Mouse (Mus musculus): Measurements from ENCODE around the gene Glis3.
A peak's percentile ranks its signal among the peaks of the same experiment; 100 is the strongest.

The Glis3 gene

DNA sequence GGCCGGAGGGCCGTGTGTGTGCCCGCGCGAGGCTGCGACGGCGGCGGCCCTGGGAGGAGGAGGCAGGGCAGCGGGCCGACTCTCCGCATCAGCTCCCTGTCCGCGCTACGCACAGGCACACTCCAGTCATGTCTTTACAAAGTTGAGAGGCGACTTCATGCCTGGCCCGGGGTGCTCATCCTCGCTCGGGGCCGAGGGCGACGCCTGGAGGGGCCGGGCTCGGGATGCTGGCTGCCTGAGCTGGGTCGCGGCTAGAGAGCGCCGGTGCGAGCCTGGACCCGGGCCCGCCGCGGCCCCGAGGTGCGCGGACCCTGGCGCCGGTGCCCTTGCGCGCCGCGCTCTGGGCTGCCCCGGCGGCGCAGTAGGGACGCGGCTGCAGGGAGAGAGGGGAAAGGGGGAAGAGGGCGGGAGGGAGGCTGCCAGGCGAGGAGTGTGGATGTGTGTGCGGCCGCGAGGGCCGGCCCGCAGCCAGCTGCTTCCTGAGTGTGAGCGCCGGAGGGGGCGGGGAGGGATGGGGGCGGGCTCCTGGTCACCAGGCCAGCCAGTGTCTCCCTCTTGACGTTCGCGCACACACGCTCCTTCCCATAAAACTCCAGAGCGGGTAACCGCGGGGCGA is at the start of gene Glis3:
TSS of gene Glis3 (minus strand) at position 302 of the 616 bp plus-strand sequence.
- DNase-seq (ENCODE audit: low spot score) = peak; percentile 39

DNA sequence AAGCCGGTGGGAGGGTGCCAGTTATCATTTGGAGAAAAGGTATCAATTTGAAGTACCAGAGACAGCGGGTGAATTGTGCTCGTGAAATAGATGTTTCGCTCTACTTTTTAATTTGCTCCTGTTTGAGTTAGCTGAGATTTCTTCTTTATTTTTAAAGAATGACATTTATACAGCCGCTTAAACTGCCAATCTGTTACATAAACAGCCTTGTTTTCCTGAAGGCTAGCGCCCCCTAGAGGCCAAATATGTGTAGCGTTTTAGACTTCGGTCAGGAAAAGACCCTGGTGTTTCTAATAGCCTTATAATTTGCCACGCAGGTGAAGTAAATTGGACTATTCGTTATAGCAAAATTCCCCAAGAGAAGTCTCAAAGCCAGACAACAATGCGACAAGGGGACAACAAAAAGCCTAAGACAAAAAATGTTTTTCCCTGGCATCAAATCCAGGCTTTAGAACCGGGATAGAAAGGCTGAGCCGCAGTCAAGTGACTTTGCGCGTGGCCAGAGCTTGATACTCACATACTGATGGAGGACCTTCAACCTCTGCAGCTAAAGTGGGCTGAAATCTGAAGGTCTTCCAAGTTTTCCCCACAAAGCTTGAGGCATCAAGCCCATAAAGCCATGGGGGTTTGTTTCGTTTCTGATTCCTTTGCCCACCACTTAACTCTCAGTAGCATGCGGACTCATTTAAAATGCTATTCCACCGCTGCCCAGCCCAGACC is 46.4 kb upstream of the Glis3 start:
- peak; percentile 55 for DNase-seq (ENCODE audit: low spot score)

DNA sequence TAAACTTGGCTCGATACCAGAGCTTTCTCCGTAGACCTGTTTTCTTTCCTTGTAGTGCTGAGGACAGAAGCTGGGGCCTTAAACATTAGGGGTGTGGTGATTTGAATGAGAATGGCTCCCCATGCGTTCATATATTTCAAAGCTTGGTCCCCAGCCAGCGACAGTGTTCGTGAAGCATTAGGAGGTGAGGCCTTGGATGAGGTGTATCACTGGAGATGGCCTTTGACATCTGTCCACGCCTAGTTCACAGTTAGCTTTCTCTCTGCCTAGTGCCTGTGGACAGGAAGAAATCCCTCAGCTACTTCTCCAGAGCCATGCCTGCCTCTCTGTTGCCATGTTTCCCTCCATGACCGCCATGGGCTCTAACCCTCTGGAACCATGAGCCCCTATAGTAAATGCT is 44.8 kb upstream of the Glis3 start:
- no peak for DNase-seq (ENCODE audit: low spot score)

DNA sequence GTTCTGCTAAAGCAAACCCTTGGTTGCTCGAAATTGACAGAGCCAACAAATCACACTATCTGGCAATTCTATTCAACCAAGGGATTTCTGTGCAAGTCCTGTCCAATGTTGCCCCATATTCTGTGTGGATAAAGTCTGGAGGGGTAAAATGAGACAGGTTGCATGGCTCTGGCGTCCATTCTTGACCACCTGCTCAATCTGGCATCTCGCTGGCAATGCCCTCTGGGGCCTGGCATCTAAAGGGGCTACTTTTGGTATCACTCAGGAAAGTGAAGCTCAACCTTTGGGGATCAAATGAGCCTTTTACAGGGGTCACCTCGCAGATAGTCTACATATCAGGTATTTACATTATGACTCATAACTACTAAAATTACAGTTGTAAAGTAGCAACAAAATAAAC is 42.7 kb upstream of the Glis3 start:
- no peak for DNase-seq (ENCODE audit: low spot score)

DNA sequence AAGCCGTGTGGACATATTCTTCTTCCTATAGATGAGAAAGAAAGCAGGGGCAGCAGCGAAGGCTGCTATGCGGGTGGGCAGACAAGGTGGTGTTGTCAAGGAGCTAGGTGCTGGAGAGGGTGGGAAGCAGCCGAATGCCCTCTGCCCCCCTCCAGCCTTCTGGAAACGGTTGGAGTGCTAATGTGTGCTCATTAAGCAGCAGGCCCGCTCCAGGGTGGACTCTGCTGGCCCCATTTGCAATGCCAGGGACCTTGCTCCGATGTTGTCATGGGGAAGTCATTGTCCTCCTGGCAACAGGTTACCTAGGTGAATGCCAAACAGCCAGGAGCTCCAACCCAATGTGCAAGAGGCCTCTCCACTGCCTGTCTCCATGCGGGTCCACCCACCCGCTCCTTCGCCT is 42.0 kb upstream of the Glis3 start:
- no peak for DNase-seq (ENCODE audit: low spot score)

DNA sequence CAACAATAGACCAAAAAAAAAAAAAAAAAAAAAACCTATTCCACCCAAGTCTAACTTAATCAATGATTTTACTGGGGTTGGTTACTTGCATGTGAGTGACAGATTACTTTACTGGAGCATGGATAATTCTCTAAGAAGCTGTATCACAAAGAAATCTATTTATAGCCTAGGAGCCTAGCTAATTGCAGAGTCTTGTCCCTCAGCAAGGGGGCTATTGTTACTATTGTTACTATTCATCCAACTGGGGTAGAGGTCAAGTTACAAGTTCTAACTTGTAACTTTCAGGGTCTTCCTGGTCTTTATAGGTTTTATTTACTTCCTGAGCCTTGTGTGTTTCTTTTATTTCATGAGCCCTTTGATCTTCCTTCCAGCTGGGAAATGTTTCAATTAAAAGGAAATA is 40.1 kb upstream of the Glis3 start:
- no peak for DNase-seq (ENCODE audit: low spot score)

DNA sequence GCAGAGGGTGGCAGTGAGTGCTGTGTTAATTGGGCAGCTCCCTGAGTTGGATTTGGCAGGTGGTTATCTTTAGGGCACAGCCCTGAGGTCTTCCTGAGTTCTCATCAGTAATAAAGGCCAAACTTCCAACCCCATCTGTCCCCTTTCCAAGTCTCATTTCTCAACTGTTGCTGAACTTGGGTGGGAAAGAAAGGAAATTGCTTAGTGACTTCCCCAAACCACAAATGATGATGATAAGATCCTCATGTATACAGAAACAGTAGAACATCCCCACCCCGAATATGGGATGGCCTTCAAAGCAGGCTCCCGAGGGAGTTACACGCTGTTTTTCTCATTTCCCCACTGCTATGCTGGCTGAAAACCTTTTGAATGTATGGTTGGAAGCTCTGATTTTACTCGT is 34.8 kb upstream of the Glis3 start:
- DNase-seq (ENCODE audit: low spot score) = no peak

DNA sequence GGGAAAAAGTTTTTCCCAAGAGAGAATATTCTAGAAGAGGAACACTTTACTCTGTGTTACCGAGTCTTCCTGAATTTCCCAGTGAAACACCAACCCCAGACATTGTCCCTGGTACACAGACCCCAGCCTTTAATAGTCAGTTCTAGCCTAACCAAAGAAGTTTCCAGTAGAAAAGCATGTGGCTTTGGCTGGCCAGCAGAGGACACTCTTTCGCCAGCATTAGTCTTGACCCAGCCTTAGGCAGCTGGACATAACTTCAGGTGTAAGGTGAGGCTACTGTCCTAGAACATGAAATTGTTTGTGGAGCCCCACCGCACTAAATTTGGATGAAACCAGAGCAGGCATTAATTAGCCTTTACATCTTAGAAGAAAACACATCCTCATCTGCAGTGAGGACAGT is 17.8 kb upstream of the Glis3 start:
- no peak for DNase-seq (ENCODE audit: low spot score)

DNA sequence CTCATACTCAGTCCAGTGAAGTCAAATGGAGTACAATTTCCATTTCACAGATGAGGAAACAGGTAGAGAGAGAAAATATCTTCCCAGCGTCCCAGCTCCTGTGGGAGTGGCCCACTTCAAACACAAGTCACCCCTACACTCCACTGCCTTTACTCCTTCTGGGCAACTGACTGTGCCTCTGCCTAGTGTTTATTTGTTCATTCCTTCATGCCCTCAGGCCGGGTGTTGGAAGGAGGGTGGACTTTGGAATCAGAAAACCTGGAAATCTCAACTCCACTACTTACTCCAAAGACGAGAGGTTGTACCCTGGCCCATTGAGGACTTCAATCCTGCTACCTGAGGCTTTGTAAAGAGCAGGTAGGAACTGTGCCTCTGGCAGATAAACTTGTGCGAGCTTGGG is 6.5 kb upstream of the Glis3 start:
- no peak for DNase-seq (ENCODE audit: low spot score)

DNA sequence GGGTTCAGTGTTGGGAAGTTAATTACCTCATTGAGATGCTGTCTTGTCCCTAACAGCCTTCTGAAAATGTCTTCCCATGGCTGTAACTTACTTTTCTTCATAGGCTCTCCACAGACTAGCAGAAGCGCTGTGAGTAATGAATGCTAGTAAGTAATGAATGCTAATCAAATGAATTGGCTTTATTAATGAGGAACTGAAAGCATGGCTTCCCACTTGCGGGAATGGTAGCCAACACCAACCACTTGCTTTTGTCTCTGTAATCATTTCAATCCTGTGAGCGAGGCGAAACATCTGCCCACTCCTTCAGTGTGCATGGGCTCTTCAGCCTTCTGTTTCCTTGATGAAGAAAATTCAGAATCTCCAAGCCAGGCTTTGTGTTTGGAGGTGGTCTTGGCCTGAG is 5.6 kb upstream of the Glis3 start:
- DNase-seq (ENCODE audit: low spot score) = no peak

DNA sequence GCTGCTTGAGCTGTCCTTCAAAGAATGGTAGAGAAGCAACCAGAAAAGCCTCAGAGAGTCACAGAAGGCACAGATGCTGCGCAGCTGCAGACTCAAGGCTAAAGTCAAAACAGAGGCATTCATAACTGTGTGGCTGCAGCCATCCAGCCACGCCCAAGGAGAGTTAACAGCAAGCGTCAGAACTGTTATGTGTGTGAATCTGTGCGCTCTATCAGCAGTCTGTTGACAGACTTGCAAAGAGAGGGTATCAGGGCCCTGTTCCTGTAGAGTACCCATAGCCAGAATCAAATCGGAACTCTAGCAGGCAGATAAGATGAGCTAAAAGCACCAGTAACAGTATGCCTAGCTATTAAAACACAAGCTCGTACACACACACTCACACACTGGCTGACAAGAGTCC is 4.5 kb upstream of the Glis3 start:
- DNase-seq (ENCODE audit: low spot score) = no peak

DNA sequence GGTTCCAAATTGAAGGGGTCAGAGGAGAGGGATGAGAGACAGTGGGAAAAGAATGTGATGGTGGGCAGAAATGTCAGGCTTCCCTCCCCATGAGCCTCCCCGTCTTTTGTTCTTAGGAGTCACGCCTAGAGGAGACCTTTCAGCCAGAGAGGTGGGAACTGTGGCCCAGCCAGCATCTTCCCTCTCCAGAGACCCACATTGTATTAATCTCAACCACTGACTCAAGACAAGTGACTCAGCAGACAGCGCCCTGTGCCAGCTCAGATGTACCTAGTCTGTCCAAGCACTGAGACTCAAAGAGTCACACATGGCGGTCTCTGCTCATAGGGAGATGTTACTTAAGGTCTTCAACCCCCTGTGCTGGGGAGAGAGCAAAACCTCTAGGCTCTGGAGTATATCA is 3.5 kb upstream of the Glis3 start:
- no peak for DNase-seq (ENCODE audit: low spot score)

DNA sequence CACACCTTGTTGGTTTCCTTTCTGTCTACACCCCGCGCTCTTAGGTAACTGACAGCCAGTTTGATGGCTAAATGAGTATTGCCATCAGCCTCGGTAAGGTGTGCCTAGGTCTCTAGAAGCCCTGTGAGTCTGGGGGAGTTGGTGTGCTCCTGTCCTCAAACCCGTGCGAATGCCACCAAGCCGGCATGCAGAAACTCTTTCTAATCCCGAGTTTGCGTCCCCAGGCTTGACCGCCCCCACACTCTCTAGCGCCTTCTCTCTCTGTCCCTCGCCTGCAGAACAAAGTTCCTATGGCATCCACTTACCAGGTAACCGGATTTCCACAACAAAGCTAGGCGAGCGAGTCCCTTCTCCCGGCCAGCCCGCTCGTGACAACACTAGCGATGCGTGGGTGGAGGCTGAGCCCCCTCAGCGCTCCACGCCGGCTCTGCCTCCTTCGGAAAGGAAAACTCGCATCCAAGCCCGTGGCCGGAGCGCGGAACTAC is 544 bp downstream of the Glis3 start:
- no peak for DNase-seq (ENCODE audit: low spot score)

DNA sequence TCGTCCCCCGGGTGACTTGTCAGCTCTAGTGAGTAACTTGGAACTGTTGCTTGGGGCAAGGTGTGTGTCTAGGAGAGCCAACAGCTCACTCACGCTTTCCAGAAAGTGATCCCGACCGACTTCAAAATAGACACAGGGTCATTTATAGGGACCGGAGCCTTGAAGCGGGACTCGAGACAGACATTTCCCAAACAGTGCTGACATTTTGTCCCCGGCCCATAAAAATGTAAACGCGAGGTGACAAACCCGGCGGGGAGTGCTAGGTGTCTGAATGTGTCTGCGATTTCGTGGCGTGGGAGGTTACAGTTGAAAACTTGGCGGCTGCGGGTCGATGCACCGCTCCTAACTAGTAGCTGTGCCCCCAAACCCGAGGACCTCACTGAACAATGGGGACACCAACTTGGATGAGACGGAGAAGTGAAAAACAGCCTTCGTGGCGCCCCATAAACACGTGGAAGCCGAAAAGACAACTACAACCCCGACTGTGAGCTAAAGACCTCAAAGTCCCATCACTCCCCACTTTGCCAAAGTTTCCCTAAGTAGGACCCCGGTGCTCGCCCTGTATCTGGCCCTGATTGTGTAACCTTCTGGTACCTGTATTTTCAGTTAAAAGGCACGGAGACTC is 1.1 kb downstream of the Glis3 start:
- no peak for DNase-seq (ENCODE audit: low spot score)

DNA sequence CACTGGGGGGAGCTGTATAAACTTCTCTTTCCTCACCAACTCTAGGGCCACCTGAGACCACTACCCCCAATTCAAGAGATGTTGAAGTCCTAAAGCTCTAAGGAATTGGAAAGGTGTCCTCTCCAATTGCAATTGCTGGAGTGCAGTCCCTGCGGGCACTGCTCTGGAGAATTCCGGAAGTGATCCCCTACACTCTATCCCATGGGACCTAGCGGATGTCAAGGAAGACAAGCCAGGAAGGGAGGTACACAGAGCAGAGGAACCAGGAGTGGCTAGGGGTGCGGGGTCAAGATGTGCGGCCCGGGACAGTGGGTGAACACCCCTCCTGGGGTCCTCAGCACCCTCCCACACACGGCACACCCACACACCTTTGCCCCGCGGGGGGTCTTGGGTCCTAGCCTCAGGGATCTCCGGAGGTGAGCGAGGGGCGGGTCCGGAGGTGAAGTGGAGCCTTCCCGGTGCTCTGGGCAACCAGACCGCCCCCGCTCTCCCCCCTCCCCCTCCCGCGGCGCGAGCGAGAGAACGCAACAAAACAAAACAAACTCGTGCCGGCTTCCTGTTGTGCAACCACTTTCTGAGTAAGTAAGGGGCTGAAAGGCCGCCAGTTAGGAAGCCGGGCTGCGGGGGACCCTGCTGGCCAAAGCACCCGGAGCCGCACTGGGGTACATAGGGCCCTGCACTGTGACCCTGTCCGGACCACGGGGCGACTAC is 2.0 kb downstream of the Glis3 start:
- DNase-seq (ENCODE audit: low spot score) = peak; percentile 38

DNA sequence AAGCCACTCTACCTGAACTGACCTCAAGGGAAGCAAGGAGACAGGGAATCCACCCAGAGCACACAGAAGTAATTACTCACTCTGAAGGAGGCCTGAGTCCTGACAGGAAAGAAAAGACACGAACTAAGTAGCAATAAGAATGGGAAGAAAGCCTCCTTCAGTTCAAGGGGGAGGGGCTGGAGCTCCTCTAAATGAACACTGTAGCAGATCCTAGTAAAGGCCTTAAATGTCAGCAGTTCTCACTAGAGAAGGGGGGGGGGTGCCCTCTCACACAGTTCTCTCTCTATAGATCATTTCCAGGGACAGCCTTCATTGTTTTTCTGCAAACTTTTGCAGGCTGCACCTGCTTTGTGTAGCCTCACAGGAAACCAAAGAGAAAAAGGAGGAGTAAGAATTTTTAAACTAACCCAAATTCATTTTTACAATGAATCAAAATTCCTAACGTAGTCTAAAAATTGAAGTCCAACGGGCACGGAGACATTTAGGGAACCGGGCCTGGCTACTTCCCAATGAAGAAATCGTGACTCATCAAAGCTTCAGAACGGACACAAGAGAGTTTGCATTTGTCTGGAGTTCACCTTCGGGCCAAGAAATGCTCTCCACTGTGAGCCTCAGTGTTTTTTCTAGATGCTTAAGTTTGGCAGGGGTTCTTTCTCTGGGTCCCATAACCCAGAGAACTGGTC is 2.7 kb downstream of the Glis3 start:
- peak; percentile 13 for DNase-seq (ENCODE audit: low spot score)

DNA sequence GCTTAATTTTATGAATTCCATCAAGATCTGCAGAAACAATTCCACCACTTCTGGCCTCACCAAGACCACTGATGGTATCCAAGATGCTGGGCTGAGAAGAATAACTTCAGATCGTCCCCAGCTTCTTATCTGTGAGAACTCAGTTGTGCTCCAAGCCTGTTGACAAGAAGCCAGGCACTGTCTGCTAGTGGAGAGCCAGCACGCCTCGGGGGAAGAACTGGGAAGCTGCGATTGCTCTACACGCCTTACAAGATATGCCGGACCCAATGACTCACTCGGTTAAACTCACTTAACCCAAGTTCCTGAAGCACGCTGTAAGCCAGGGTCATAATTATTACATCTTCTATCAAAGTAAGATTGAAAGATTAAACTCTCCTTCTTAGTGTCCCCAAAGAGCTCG is 16.1 kb downstream of the Glis3 start:
- DNase-seq (ENCODE audit: low spot score) = peak; percentile 24

DNA sequence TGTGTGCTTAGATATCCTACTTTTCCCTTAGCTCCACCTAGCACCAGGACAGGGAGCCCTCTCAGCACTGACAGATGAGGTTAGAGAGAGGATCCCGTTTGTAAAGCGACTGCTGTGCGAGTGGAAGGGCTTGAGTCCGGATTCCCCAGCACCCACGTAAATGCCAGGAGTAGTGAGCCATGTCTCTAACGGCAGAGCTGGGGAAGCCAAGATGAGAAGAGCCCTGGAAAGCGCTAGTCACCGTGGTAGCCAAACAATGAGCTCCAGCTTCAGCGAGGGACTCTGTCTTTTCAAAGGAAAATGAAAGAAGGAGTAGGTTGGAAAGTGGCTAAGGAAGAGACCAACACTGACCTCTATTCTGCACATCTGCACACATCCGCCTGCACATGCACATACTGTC is 16.7 kb downstream of the Glis3 start:
- DNase-seq (ENCODE audit: low spot score) = no peak

DNA sequence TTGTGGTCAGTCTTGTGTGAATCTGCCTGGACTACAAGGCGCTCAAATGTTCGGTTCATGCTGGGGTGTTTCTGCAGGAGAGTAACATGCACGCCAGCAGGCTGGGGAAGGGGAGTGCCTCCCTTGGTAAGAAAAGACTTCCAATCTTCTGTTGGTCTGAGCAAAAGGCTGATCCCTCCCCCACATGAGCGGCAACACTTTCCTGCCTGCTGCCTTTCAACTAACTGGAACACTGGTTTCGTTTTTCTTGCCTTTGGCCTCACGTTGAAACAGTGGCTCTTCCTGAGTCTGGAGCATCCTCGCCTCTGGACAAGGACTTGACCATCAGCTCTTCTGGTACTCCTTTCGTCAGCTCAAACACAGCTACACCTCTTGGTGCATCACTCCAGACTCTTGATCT is 17.4 kb downstream of the Glis3 start:
- no peak for DNase-seq (ENCODE audit: low spot score)

DNA sequence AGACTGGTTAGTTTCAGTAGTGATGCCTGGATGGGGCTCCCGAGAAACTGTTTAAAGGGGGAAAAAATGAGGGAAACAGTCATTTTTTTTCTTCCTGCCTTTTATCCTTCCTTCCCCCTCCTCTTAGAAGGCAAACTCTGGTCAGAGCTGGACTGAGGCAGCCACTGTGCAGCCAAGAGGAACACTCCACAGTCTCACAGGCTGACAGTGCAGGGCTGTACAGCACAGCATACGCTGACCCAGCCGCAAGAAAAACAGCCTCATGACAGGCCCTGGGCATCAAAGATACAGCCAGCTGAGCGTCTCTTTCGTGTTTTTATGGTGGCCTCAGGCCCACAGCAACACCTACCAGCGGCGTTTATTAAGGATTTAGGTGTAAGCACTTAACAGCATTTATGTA is 19.0 kb downstream of the Glis3 start:
- no peak for DNase-seq (ENCODE audit: low spot score)

DNA sequence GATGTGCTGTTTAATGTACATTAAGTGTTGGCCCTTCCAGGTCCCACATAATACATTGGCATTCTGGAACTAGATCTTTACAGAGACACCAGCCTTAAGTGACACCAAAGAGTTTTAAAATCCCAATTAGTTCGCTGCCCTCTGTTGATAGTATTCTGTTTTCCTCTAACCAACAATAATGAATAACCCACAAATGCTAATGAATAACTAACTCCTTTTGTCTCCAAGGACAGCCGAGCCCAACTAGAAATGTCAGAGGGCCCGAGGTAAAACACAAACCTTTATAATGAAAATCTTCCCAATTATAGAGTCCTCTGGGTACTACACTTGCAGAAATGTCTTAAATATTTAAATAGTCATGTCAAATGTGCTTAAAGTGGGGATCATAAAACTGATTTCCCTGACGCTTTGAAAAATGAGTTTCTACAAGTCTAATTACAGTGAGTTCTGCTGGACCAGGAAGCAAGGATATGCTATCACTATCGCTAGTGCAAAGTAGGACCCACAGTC is 22.1 kb downstream of the Glis3 start:
- no peak for DNase-seq (ENCODE audit: low spot score)

DNA sequence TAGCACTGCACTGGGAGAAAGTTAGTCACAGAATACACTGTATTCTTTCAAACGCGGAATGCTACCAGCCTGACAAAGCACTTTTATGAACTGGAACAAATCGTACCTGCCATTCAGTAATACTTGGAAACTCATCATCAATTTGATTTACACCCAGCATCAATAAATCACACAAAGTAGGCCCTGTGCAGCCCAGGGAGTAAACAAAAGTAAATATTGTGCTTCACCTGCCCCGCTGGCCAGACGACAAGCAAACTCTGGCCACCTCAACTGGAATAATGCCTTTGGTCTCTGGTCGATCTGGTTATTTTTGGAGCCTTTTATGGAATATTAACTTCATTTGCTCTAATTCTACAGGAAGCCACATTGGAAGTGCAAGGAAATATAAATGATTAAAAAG is 23.0 kb downstream of the Glis3 start:
- DNase-seq (ENCODE audit: low spot score) = no peak
